Mouse (Mus musculus) small intestine, adult 2 months (tissue): ENCODE data around the gene Ext2. TPM values are rescaled to one million over a fixed set of nuclear protein-coding genes. Genes with fewer than 3 reads are reported as not detected.

ENCODE experiments used
- H3K27ac ChIP-seq: fragments of 200-500 bp; 2 replicates; pipeline ENCODE4 v1.5.1; 2012; ENCODE audit warnings: low read depth, low read length, control low read depth, inconsistent platforms; ENCODE audit not compliant: insufficient read depth
- H3K27me3 ChIP-seq: fragments of 200-500 bp; 2 replicates; pipeline ENCODE4 v1.6.1; 2012; ENCODE audit warnings: mild to moderate bottlenecking, moderate library complexity, low read length, inconsistent platforms; ENCODE audit not compliant: control insufficient read depth, insufficient read depth
- H3K36me3 ChIP-seq: fragments of 200-500 bp; 2 replicates; pipeline ENCODE4 v1.6.1; 2012; ENCODE audit warnings: mild to moderate bottlenecking, low read length, control low read depth, inconsistent platforms; ENCODE audit not compliant: control insufficient read depth, insufficient read depth
- H3K4me1 ChIP-seq: fragments of 200-500 bp; 2 replicates; pipeline ENCODE4 v1.6.1; 2012; ENCODE audit warnings: low read length, inconsistent platforms, mixed read lengths; ENCODE audit not compliant: control insufficient read depth, insufficient read depth, insufficient read length
- H3K4me3 ChIP-seq: fragments of 200-500 bp; 2 replicates; pipeline ENCODE4 v1.5.1; 2012; ENCODE audit warnings: low read depth, mild to moderate bottlenecking, control low read depth, inconsistent platforms, low read length, moderate library complexity
- CTCF ChIP-seq: fragments of 200-500 bp; IDR thresholded peaks from 2 replicates; pipeline ENCODE4 v1.5.1; 2012; ENCODE audit warnings: low read depth, mild to moderate bottlenecking, control low read depth, inconsistent platforms, low read length, moderate library complexity, mixed read lengths; ENCODE audit not compliant: insufficient replicate concordance, insufficient read length; ENCODE audit errors: extremely low read depth
- POLR2A ChIP-seq: fragments of 200-500 bp; IDR thresholded peaks from 2 replicates; pipeline ENCODE4 v1.6.1; 2012; ENCODE audit warnings: low read depth, mild to moderate bottlenecking, control low read depth, inconsistent platforms, low read length, moderate library complexity
- WGBS: fragments of 180-500 bp; shearing (Covaris S2); methylation state at CpG from one replicate; pipeline ENCODE4 v1.1.7; 2018; 5-methylcytosine and 5-hydroxymethylcytosine counted together
- polyA plus RNA-seq: library from polyadenylated mRNA; depleted of rRNA; stranded (reverse); fragments of >200 nt; gene quantifications from 2 replicates; pipeline ENCODE4 v1.2.3, GENCODE M21; 2012

The Ext2 gene
- polyA plus RNA-seq, 1 experiment: 28.6 TPM

GRCm38 (mm10) chr2:93806487-93807201 lies 15.7 kb downstream of the Ext2 start:
- 92% methylated on average over 6 of the region's 6 CpGs for WGBS
- H3K4me1 ChIP-seq: no peaks in the 10 kb centered on the region; the same call in 1 of the 2 replicates
- H3K36me3 ChIP-seq: peaks cover 18% of the 10 kb centered on the region
- H3K27me3 ChIP-seq: no peaks in the 10 kb centered on the region
- no peak for TF ChIP-seq CTCF
- TF ChIP-seq POLR2A: no peak
- no peak overlapping the region for H3K27ac ChIP-seq
- no peak overlapping the region for H3K4me3 ChIP-seq

GRCm38 (mm10) chr2:93805523-93805922 lies 16.8 kb downstream of the Ext2 start:
- no peak overlapping the region for H3K4me3 ChIP-seq
- peaks cover 18% of the 10 kb centered on the region for H3K36me3 ChIP-seq
- H3K27ac ChIP-seq: no peak overlapping the region
- H3K4me1 ChIP-seq: no peaks in the 10 kb centered on the region; the same call in 1 of the 2 replicates
- H3K27me3 ChIP-seq: no peaks in the 10 kb centered on the region
- WGBS: 78% methylated on average over 4 of the region's 4 CpGs
- TF ChIP-seq POLR2A (no peak), CTCF (no peak)

GRCm38 (mm10) chr2:93805066-93805465 lies 17.3 kb downstream of the Ext2 start:
- WGBS: 85% methylated on average over 5 of the region's 5 CpGs
- Histone ChIP-seq H3K36me3 (peaks cover 18% of the 10 kb centered on the region), H3K4me3 (no peak overlapping the region), H3K27me3 (no peaks in the 10 kb centered on the region), H3K4me1 (no peaks in the 10 kb centered on the region; the same call in 1 of the 2 replicates), H3K27ac (no peak overlapping the region)
- TF ChIP-seq POLR2A (no peak), CTCF (no peak)

GRCm38 (mm10) chr2:93802947-93803346 lies 19.4 kb downstream of the Ext2 start:
- 87% methylated on average over 2 of the region's 2 CpGs for WGBS
- Histone ChIP-seq H3K4me3 (no peak overlapping the region), H3K27me3 (no peaks in the 10 kb centered on the region), H3K27ac (no peak overlapping the region), H3K36me3 (peaks cover 16% of the 10 kb centered on the region), H3K4me1 (no peaks in the 10 kb centered on the region; the same call in 1 of the 2 replicates)
- TF ChIP-seq POLR2A (no peak), CTCF (no peak)

GRCm38 (mm10) chr2:93801097-93801496 lies 21.3 kb downstream of the Ext2 start:
- no peak for TF ChIP-seq POLR2A
- TF ChIP-seq CTCF: no peak
- WGBS: 87% methylated on average over 7 of the region's 7 CpGs
- Histone ChIP-seq H3K27me3 (no peaks in the 10 kb centered on the region), H3K4me1 (no peaks in the 10 kb centered on the region), H3K36me3 (peaks cover 28% of the 10 kb centered on the region), H3K27ac (no peak overlapping the region), H3K4me3 (no peak overlapping the region)

GRCm38 (mm10) chr2:93797162-93797795 lies 25.1 kb downstream of the Ext2 start:
- H3K4me3 ChIP-seq: no peak overlapping the region
- peaks cover 45% of the 10 kb centered on the region for H3K36me3 ChIP-seq
- 75% methylated on average over 19 of the region's 19 CpGs for WGBS
- no peaks in the 10 kb centered on the region for H3K27me3 ChIP-seq
- H3K4me1 ChIP-seq: no peaks in the 10 kb centered on the region
- H3K27ac ChIP-seq: no peak overlapping the region
- TF ChIP-seq POLR2A (no peak), CTCF (no peak)

- 90% methylated on average over 5 of the region's 5 CpGs for WGBS
- Histone ChIP-seq H3K4me1 (no peaks in the 10 kb centered on the region), H3K4me3 (no peak overlapping the region), H3K27me3 (no peaks in the 10 kb centered on the region), H3K36me3 (peaks cover 39% of the 10 kb centered on the region), H3K27ac (no peak overlapping the region)
- no peak for TF ChIP-seq POLR2A
Observed at GRCm38 (mm10) chr2:93794375-93794774, 28.0 kb downstream of the Ext2 start.
